Mouse (Mus musculus): Measurements from ENCODE around the gene Dnal4. TPM values are rescaled to one million over a fixed set of nuclear protein-coding genes. Genes with fewer than 3 reads are reported as not detected.

Gene Dnal4
- polyA plus RNA-seq, 1 experiment from 2014 or later = 68.6 TPM

GRCm38 (mm10) chr15:79767327-79767961, 10.2 kb downstream of the Dnal4 start:
- no peaks in the 10 kb centered on the region for H3K27me3 ChIP-seq (replicated peaks; ENCODE audit: low read depth, poor library complexity, severe bottlenecking)
- H3K4me3 ChIP-seq = no peak overlapping the region
- no peak for DNase-seq (ENCODE audit: low spot score)
- 92% methylated on average over 16 of the region's 16 CpGs for WGBS
- peaks cover 31% of the 10 kb centered on the region for H3K36me3 ChIP-seq (replicated peaks)
- no peaks in the 10 kb centered on the region for H3K9me3 ChIP-seq
- H3K4me1 ChIP-seq = peaks cover 6% of the 10 kb centered on the region; the same call in 1 of the 2 replicates
- no peak overlapping the region for H3K27ac ChIP-seq (replicated peaks)

- Histone ChIP-seq H3K9me3 (no peaks in the 10 kb centered on the region), H3K27ac (replicated peaks) (no peak overlapping the region), H3K4me3 (no peak overlapping the region), H3K27me3 (replicated peaks; ENCODE audit: low read depth, poor library complexity, severe bottlenecking) (no peaks in the 10 kb centered on the region), H3K4me1 (peaks cover 6% of the 10 kb centered on the region; the same call in 1 of the 2 replicates), H3K36me3 (replicated peaks) (peaks cover 40% of the 10 kb centered on the region)
- WGBS = 89% methylated on average over 10 of the region's 10 CpGs
- DNase-seq (ENCODE audit: low spot score) = no peak
Observed at GRCm38 (mm10) chr15:79766586-79767071, 11.0 kb downstream of the Dnal4 start.

GRCm38 (mm10) chr15:79766168-79766567, 11.5 kb downstream of the Dnal4 start:
- DNase-seq (ENCODE audit: low spot score) = no peak
- peaks cover 42% of the 10 kb centered on the region for H3K36me3 ChIP-seq (replicated peaks)
- WGBS = 73% methylated on average over 10 of the region's 10 CpGs

GRCm38 (mm10) chr15:79765361-79765760, 12.3 kb downstream of the Dnal4 start:
- DNase-seq (ENCODE audit: low spot score) = no peak
- WGBS = 80% methylated on average over 2 of the region's 2 CpGs

More at GRCm38 (mm10) chr15:79766168-79766567, 11.5 kb downstream of the Dnal4 start:
- H3K4me3 ChIP-seq = no peak overlapping the region
- no peak overlapping the region for H3K27ac ChIP-seq (replicated peaks)
- H3K9me3 ChIP-seq = no peaks in the 10 kb centered on the region
- H3K4me1 ChIP-seq = peaks cover 6% of the 10 kb centered on the region; the same call in 1 of the 2 replicates
- no peaks in the 10 kb centered on the region for H3K27me3 ChIP-seq (replicated peaks; ENCODE audit: low read depth, poor library complexity, severe bottlenecking)

GRCm38 (mm10) chr15:79764539-79765267, 12.9 kb downstream of the Dnal4 start:
- H3K27me3 ChIP-seq (replicated peaks; ENCODE audit: low read depth, poor library complexity, severe bottlenecking) = no peaks in the 10 kb centered on the region
- WGBS = 88% methylated on average over 11 of the region's 11 CpGs
- no peak for DNase-seq (ENCODE audit: low spot score)
- H3K4me1 ChIP-seq = peaks cover 6% of the 10 kb centered on the region; the same call in 1 of the 2 replicates
- no peak overlapping the region for H3K27ac ChIP-seq (replicated peaks)
- H3K36me3 ChIP-seq (replicated peaks) = peaks cover 49% of the 10 kb centered on the region
- no peak overlapping the region for H3K4me3 ChIP-seq
- H3K9me3 ChIP-seq = no peaks in the 10 kb centered on the region

More at GRCm38 (mm10) chr15:79765361-79765760, 12.3 kb downstream of the Dnal4 start:
- Histone ChIP-seq H3K27ac (replicated peaks) (no peak overlapping the region), H3K4me1 (peaks cover 6% of the 10 kb centered on the region; the same call in 1 of the 2 replicates), H3K36me3 (replicated peaks) (peaks cover 49% of the 10 kb centered on the region), H3K27me3 (replicated peaks; ENCODE audit: low read depth, poor library complexity, severe bottlenecking) (no peaks in the 10 kb centered on the region), H3K9me3 (no peaks in the 10 kb centered on the region), H3K4me3 (no peak overlapping the region)

GRCm38 (mm10) chr15:79763601-79764246, 13.9 kb downstream of the Dnal4 start:
- Histone ChIP-seq H3K27ac (replicated peaks) (no peak overlapping the region), H3K4me3 (no peak overlapping the region), H3K36me3 (replicated peaks) (peaks cover 49% of the 10 kb centered on the region), H3K27me3 (replicated peaks; ENCODE audit: low read depth, poor library complexity, severe bottlenecking) (no peaks in the 10 kb centered on the region), H3K4me1 (peaks cover 6% of the 10 kb centered on the region; the same call in 1 of the 2 replicates), H3K9me3 (no peaks in the 10 kb centered on the region)
- no peak for DNase-seq (ENCODE audit: low spot score)
- 93% methylated on average over 7 of the region's 7 CpGs for WGBS

- no peaks in the 10 kb centered on the region for H3K9me3 ChIP-seq
- 90% methylated on average over 9 of the region's 9 CpGs for WGBS
- H3K4me1 ChIP-seq = peaks cover 4% of the 10 kb centered on the region; the same call in 1 of the 2 replicates
- H3K4me3 ChIP-seq = no peak overlapping the region
- no peaks in the 10 kb centered on the region for H3K27me3 ChIP-seq (replicated peaks; ENCODE audit: low read depth, poor library complexity, severe bottlenecking)
- DNase-seq (ENCODE audit: low spot score) = no peak
- no peak overlapping the region for H3K27ac ChIP-seq (replicated peaks)
- H3K36me3 ChIP-seq (replicated peaks) = peaks cover 49% of the 10 kb centered on the region
Observed at GRCm38 (mm10) chr15:79763001-79763400, 14.6 kb downstream of the Dnal4 start.

GRCm38 (mm10) chr15:79760956-79761355, 16.7 kb downstream of the Dnal4 start:
- no peak overlapping the region for H3K27ac ChIP-seq (replicated peaks)
- H3K4me3 ChIP-seq = no peak overlapping the region
- H3K4me1 ChIP-seq = peaks cover 8% of the 10 kb centered on the region
- peaks cover 49% of the 10 kb centered on the region for H3K36me3 ChIP-seq (replicated peaks)
- DNase-seq (ENCODE audit: low spot score) = no peak
- H3K27me3 ChIP-seq (replicated peaks; ENCODE audit: low read depth, poor library complexity, severe bottlenecking) = no peaks in the 10 kb centered on the region
- no peaks in the 10 kb centered on the region for H3K9me3 ChIP-seq
- 89% methylated on average over 6 of the region's 6 CpGs for WGBS

GRCm38 (mm10) chr15:79757118-79757517, 20.5 kb downstream of the Dnal4 start:
- H3K36me3 ChIP-seq (replicated peaks) = peaks cover 14% of the 10 kb centered on the region
- H3K4me1 ChIP-seq = peaks cover 17% of the 10 kb centered on the region
- H3K27me3 ChIP-seq (replicated peaks; ENCODE audit: low read depth, poor library complexity, severe bottlenecking) = no peaks in the 10 kb centered on the region
- DNase-seq (ENCODE audit: low spot score) = no peak
- no peaks in the 10 kb centered on the region for H3K9me3 ChIP-seq
- WGBS = 94% methylated on average over 3 of the region's 3 CpGs
- no peak overlapping the region for H3K27ac ChIP-seq (replicated peaks)
- H3K4me3 ChIP-seq = no peak overlapping the region

GRCm38 (mm10) chr15:79755977-79756625, 21.5 kb downstream of the Dnal4 start:
- no peak for DNase-seq (ENCODE audit: low spot score)
- H3K27ac ChIP-seq (replicated peaks) = peak overlapping the region; percentile 41
- H3K27me3 ChIP-seq (replicated peaks; ENCODE audit: low read depth, poor library complexity, severe bottlenecking) = no peaks in the 10 kb centered on the region
- H3K4me3 ChIP-seq = no peak overlapping the region
- 75% methylated on average over 8 of the region's 8 CpGs for WGBS
- peaks cover 6% of the 10 kb centered on the region; the same call in 1 of the 2 replicates for H3K36me3 ChIP-seq (replicated peaks)
- no peaks in the 10 kb centered on the region for H3K9me3 ChIP-seq
- H3K4me1 ChIP-seq = peaks cover 17% of the 10 kb centered on the region

GRCm38 (mm10) chr15:79755176-79755575, 22.5 kb downstream of the Dnal4 start:
- Histone ChIP-seq H3K4me3 (no peak overlapping the region), H3K27ac (replicated peaks) (no peak overlapping the region), H3K4me1 (peaks cover 17% of the 10 kb centered on the region), H3K9me3 (no peaks in the 10 kb centered on the region), H3K36me3 (replicated peaks) (no peaks in the 10 kb centered on the region), H3K27me3 (replicated peaks; ENCODE audit: low read depth, poor library complexity, severe bottlenecking) (no peaks in the 10 kb centered on the region)
- WGBS = 87% methylated on average over 4 of the region's 4 CpGs
- DNase-seq (ENCODE audit: low spot score) = no peak

- Histone ChIP-seq H3K36me3 (replicated peaks) (no peaks in the 10 kb centered on the region), H3K27ac (replicated peaks) (no peak overlapping the region), H3K27me3 (replicated peaks; ENCODE audit: low read depth, poor library complexity, severe bottlenecking) (no peaks in the 10 kb centered on the region)
Observed at GRCm38 (mm10) chr15:79753873-79754272, 23.8 kb downstream of the Dnal4 start.

More at GRCm38 (mm10) chr15:79753873-79754272, 23.8 kb downstream of the Dnal4 start:
- DNase-seq (ENCODE audit: low spot score) = no peak
- Histone ChIP-seq H3K4me3 (no peak overlapping the region), H3K4me1 (peaks cover 17% of the 10 kb centered on the region), H3K9me3 (no peaks in the 10 kb centered on the region)
- whole genome bisulfite sequencing = 53% methylated on average over 4 of the region's 4 CpGs

Measured in embryonic facial prominence, embryonic 10.5 days (tissue).